In the genomic region with DNA sequence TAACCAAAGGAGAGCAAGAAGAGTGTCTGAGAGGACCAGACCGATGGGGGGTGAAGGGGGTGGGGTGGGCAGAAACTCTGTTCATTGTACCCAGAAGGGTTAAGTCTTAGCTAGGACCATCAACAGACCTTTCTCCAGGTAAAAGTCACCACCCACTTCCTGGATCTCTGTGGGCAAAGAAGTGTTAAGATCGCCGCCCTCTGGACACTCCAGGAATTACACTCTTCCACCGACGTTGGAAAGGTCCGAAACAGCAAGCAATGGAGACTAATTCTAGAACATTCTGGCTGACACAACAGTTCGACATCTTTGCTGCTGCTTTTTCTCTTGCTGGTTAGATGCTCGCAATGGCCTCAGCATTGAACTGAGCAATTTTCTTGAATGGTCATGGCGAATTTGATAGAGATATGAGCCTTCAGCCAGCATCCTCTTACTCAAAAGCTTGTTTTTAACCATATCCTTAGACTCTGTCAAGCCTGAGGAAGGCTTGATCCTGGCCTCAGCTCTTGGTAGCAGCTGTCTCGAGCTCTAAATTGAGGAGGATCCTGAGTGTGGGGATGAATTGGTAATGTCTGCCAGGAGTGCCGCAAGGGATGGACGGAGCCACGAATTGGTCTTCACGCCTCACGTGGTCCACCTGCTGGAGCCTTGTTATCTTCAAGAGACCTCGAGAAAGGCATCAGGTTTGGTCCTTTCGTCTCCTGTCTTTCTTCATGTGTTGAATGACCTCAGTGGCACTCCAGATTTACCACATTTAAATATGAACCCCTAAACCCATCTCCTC, we compare ENCODE assay signal across 9 mouse cellular contexts. TPM values are rescaled to one million over a fixed set of nuclear protein-coding genes. Genes with fewer than 3 reads are reported as not detected.
A peak's percentile ranks its signal among the peaks of the same experiment; 100 is the strongest.
DNase-seq lines count a peak whose midpoint lies in the region; ATAC-seq and TF ChIP-seq lines count a peak whose summit lies in the region.
"Had no signal": no experiment of that assay in that cellular context is flagged by ENCODE, and none has a peak within 500 bp of the region (broad histone marks: within the 10 kb centered on the region; RNA-seq: fewer than 3 reads in every experiment).

No protein-coding gene starts in this region.

- WGBS in forebrain, embryonic 11.5 days: 55% methylated on average over 17 of the region's 17 CpGs
- WGBS in forebrain, embryonic 12.5 days: 60% methylated on average over 17 of the region's 17 CpGs
- WGBS in midbrain, embryonic 11.5 days: 57% methylated on average over 17 of the region's 17 CpGs
- WGBS in midbrain, embryonic 15.5 days: 55% methylated on average over 17 of the region's 17 CpGs
- 45% methylated on average over 17 of the region's 17 CpGs for WGBS in bone marrow, adult 2 months
- WGBS in large intestine, adult 2 months: 53% methylated on average over 17 of the region's 17 CpGs

- H3K27ac ChIP-seq in forebrain, embryonic 11.5 days (ENCODE audit: low read depth, low read length): no peak overlapping the region
- no peak overlapping the region for H3K27ac ChIP-seq in forebrain, embryonic 12.5 days
- no peak overlapping the region for H3K27ac ChIP-seq in midbrain, embryonic 11.5 days (ENCODE audit: low read depth, low read length)
- H3K27ac ChIP-seq in midbrain, embryonic 15.5 days: no peak overlapping the region
- no peak overlapping the region for H3K27ac ChIP-seq in bone marrow, adult 2 months (ENCODE audit: control insufficient read depth, insufficient read depth, low read depth, low read length, poor library complexity)
- H3K27ac ChIP-seq: heart, embryonic 15.5 days had no signal

- ATAC-seq in forebrain, embryonic 11.5 days (replicated peaks; ENCODE audit: low FRiP score): no peak
- ATAC-seq in forebrain, embryonic 12.5 days (ENCODE audit: low FRiP score): no peak
- ATAC-seq in midbrain, embryonic 11.5 days (ENCODE audit: low FRiP score): no peak
- ATAC-seq in midbrain, embryonic 15.5 days (replicated peaks): no peak
- ATAC-seq in neutrophil, adult 5-6 weeks (ENCODE audit: extremely low read depth, insufficient number of reproducible peaks, low FRiP score, poor library complexity, severe bottlenecking): 0 out of 2 replicates have a peak, but pooled peaks have one; percentile 20

- H3K36me3 ChIP-seq in forebrain, embryonic 11.5 days (ENCODE audit: control insufficient read depth, insufficient read depth, low read length): no peaks in the 10 kb centered on the region
- H3K36me3 ChIP-seq in forebrain, embryonic 12.5 days (replicated peaks): no peaks in the 10 kb centered on the region
- no peaks in the 10 kb centered on the region for H3K36me3 ChIP-seq in midbrain, embryonic 11.5 days (ENCODE audit: control insufficient read depth, insufficient read depth, low read length)
- no peaks in the 10 kb centered on the region for H3K36me3 ChIP-seq in midbrain, embryonic 15.5 days (replicated peaks)
- H3K36me3 ChIP-seq: heart, embryonic 15.5 days had no signal

- no peak for TF ChIP-seq POLR2A in bone marrow, adult 2 months (IDR thresholded peaks at IDR 0.05; ENCODE audit: borderline replicate concordance, control insufficient read depth, low read depth, low read length)

- H3K4me3 ChIP-seq in forebrain, embryonic 11.5 days (ENCODE audit: low read depth, low read length): no peak overlapping the region
- H3K4me3 ChIP-seq in forebrain, embryonic 12.5 days (replicated peaks): no peak overlapping the region
- H3K4me3 ChIP-seq in midbrain, embryonic 11.5 days (ENCODE audit: low read depth, low read length): no peak overlapping the region
- no peak overlapping the region for H3K4me3 ChIP-seq in midbrain, embryonic 15.5 days
- H3K4me3 ChIP-seq in bone marrow, adult 2 months (replicated peaks; ENCODE audit: control insufficient read depth, low read depth, low read length): no peak overlapping the region
- H3K4me3 ChIP-seq: heart, embryonic 15.5 days had no signal

- H3K4me1 ChIP-seq in forebrain, embryonic 11.5 days (replicated peaks; ENCODE audit: control insufficient read depth, insufficient read depth, low read length): no peaks in the 10 kb centered on the region
- H3K4me1 ChIP-seq in forebrain, embryonic 12.5 days: peaks cover 5% of the 10 kb centered on the region
- no peaks in the 10 kb centered on the region for H3K4me1 ChIP-seq in midbrain, embryonic 11.5 days (ENCODE audit: control insufficient read depth, insufficient read depth, low read length)
- H3K4me1 ChIP-seq in midbrain, embryonic 15.5 days: no peaks in the 10 kb centered on the region
- H3K4me1 ChIP-seq in bone marrow, adult 2 months (ENCODE audit: control insufficient read depth, insufficient read depth, low read length): no peaks in the 10 kb centered on the region

- H3K9me3 ChIP-seq in forebrain, embryonic 11.5 days (ENCODE audit: control insufficient read depth, low read length): no peaks in the 10 kb centered on the region
- H3K9me3 ChIP-seq in forebrain, embryonic 12.5 days: no peaks in the 10 kb centered on the region
- H3K9me3 ChIP-seq in midbrain, embryonic 11.5 days (ENCODE audit: control insufficient read depth, low read length): no peaks in the 10 kb centered on the region
- H3K9me3 ChIP-seq in midbrain, embryonic 15.5 days: no peaks in the 10 kb centered on the region
- H3K9me3 ChIP-seq: heart, embryonic 15.5 days had no signal

- peak; percentile 76 for DNase-seq in forebrain, embryonic 11.5 days (ENCODE audit: low spot score)
- DNase-seq in midbrain, embryonic 11.5 days (ENCODE audit: low spot score, missing footprints): peak; percentile 92
- peak; percentile 63 for DNase-seq in large intestine, adult 2 months (ENCODE audit: low read depth, low spot score)
- DNase-seq in gastrocnemius, adult 18-20 months (ENCODE audit: low spot score): no peak

- no peaks in the 10 kb centered on the region for H3K27me3 ChIP-seq in forebrain, embryonic 11.5 days (ENCODE audit: control insufficient read depth, insufficient read depth, low read length)
- peaks cover 12% of the 10 kb centered on the region for H3K27me3 ChIP-seq in forebrain, embryonic 12.5 days
- H3K27me3 ChIP-seq in midbrain, embryonic 11.5 days (ENCODE audit: control insufficient read depth, insufficient read depth, low read length): peaks cover 2% of the 10 kb centered on the region; the same call in 1 of the 2 replicates
- H3K27me3 ChIP-seq in midbrain, embryonic 15.5 days (replicated peaks): 0 out of 2 replicates have a peak, but pooled peaks cover 5% of the 10 kb centered on the region

- H3K4me2 ChIP-seq in forebrain, embryonic 11.5 days (ENCODE audit: low read depth, low read length, severe bottlenecking): no peak overlapping the region
- H3K4me2 ChIP-seq in forebrain, embryonic 12.5 days: no peak overlapping the region
- H3K4me2 ChIP-seq in midbrain, embryonic 11.5 days: no peak overlapping the region
- no peak overlapping the region for H3K4me2 ChIP-seq in midbrain, embryonic 15.5 days

- peak; percentile 60 for TF ChIP-seq CTCF in bone marrow, adult 2 months (IDR thresholded peaks at IDR 0.05; ENCODE audit: control insufficient read depth, insufficient read depth, low read length)

- no peak overlapping the region for H3K9ac ChIP-seq in forebrain, embryonic 11.5 days (ENCODE audit: low read length)
- H3K9ac ChIP-seq in forebrain, embryonic 12.5 days: no peak overlapping the region
- H3K9ac ChIP-seq in midbrain, embryonic 11.5 days (ENCODE audit: low read length): no peak overlapping the region
- H3K9ac ChIP-seq in midbrain, embryonic 15.5 days: no peak overlapping the region
- H3K9ac ChIP-seq: heart, embryonic 15.5 days had no signal

RNA-seq across cellular contexts. Expression of gene Ifnlr1, which starts 19.7 kb away (rescaled TPM):
- polyA plus RNA-seq in forebrain, embryonic 11.5 days (2014; fragmentation: Nextera tagmentation; extraction: Ambion mirVana): 0.32 and 0.59 TPM in 2 replicates
- 0.36 and 0.40 TPM in 2 replicates for polyA plus RNA-seq in forebrain, embryonic 12.5 days (2016; fragmentation: Nextera tagmentation; extraction: Ambion mirVana)
- 0.08 and 0.12 TPM in 2 replicates for polyA plus RNA-seq in midbrain, embryonic 11.5 days (2014; fragmentation: Nextera tagmentation; extraction: Ambion mirVana)
- 0.19 and 0.41 TPM in 2 replicates for polyA plus RNA-seq in midbrain, embryonic 15.5 days (2015; fragmentation: Nextera tagmentation; extraction: Ambion mirVana)
- 3.2 and 7.3 TPM in 2 replicates for polyA plus RNA-seq in bone marrow, adult 2 months (2011; ENCODE audit: insufficient read depth, insufficient read length, low replicate concordance, missing spikeins)
- 6.8 and 10.9 TPM in 2 replicates for polyA plus RNA-seq in large intestine, adult 2 months (2012; rRNA removed)
- 5.9 and 6.0 TPM in 2 replicates for total RNA-seq in neutrophil, adult 5-6 weeks (2017)
- total RNA-seq in gastrocnemius, adult 18-20 months (2021): under 1 TPM; 0.16 to 0.26 TPM
